Mouse (Mus musculus) induced T-regulatory cell, adult 2 months (primary cell): ENCODE measurements at regions not wholly inside any gene's neighbourhood (a gene's known extent, or its start where the extent isn't known, plus 50 kb on each side); places are given as distances from the start of the nearest gene placed in this dataset.

Source experiments
- DNase-seq: peaks from one replicate; pipeline ENCODE4 v3.0.0-alpha.2; 2012; ENCODE audit warnings: low read depth

GRCm38 (mm10) chr6:143487003-143487402 lies 320.0 kb downstream of the Etnk1 start:
- no peak for DNase-seq

DNA sequence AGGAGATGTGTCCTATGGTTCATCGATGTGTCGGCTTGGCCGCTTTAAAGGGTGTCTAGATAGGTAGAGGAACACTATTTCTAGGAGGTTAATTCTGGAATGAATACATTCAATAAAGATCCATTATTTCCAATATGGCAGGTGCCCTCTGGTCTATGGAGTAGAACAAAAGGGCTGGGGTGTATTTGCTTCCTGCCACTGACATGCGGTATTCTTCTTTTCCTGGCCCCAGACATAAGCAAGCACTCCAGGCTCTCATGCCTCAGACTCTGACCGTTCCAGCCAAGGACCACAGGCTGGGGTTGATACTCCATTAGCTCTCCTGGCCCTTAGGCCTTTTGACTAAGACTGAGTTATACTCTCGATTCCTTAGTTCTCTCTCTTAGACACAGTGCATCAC lies 323.0 kb downstream of the Etnk1 start:
- no peak for DNase-seq

GRCm38 (mm10) chr6:143491380-143491779 lies 324.4 kb downstream of the Etnk1 start:
- DNase-seq, result no peak

- no peak for DNase-seq
Measured at GRCm38 (mm10) chr6:143493543-143493942, 326.5 kb downstream of the Etnk1 start.

DNA sequence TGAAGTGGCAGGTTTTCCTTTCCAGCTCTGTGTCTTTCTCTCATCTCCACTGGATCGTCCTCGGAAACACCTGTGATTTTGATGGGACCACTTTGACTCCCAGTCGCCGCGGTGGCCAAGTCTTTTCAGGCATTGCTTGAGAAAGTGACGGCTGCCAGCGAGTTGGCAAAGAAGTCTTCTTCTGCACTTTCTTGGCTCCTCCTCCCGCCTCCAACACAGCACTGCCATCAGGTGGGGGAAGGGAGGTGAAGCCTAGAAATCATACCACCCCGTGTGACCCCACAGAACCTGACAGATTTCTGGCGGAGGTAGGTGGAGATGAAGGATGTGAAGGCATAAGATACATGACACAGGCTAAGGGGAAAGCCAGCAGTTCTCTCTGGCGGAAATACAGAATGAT lies 327.3 kb downstream of the Etnk1 start:
- DNase-seq, result no peak

DNA sequence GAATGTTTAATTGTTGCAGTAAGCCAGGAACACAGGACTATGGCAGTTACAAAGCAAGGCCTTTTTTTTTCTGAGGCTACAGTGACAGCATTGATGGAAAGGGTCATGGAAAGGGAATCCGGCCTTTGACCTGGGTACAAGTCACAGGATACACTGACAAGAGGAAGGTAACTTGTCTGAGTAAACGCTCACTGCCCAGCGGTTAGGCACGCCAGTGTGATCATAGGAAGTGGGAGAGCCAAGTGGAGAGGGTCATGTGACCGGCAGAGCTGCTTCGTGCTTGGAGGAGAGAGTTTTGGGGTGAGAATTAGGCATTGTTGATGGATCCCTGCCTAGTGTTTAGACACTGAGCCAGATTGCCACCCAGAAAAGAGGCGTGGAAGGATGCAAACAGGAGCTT lies 327.9 kb downstream of the Etnk1 start:
- DNase-seq, result no peak

GRCm38 (mm10) chr6:143498764-143499163 lies 331.7 kb downstream of the Etnk1 start:
- DNase-seq, result no peak

- no peak for DNase-seq
Measured at GRCm38 (mm10) chr6:143499259-143500043, 332.4 kb downstream of the Etnk1 start.

GRCm38 (mm10) chr6:143502803-143503202 lies 335.8 kb downstream of the Etnk1 start:
- DNase-seq, result no peak

DNA sequence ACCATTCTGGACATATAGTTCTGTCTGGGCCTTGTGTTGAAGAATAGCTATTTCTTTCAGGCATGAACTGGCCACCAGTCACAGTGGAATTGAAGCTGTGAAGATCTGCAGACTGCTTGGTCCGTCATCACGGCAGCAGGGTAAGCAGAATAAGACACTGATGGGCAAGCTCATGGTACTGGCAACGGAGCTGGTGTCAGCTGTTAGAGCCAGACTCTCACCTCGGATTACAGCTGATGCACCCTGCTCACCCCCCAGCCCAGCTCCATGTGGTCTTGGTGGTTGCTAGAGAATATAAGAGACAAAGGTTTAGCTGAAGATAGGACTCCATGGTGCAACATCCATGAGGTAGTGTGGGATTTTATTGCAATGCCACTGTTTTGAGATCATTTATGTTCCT lies 336.9 kb downstream of the Etnk1 start:
- no peak for DNase-seq

GRCm38 (mm10) chr6:143513459-143513858 lies 346.4 kb downstream of the Etnk1 start:
- DNase-seq, result no peak

DNA sequence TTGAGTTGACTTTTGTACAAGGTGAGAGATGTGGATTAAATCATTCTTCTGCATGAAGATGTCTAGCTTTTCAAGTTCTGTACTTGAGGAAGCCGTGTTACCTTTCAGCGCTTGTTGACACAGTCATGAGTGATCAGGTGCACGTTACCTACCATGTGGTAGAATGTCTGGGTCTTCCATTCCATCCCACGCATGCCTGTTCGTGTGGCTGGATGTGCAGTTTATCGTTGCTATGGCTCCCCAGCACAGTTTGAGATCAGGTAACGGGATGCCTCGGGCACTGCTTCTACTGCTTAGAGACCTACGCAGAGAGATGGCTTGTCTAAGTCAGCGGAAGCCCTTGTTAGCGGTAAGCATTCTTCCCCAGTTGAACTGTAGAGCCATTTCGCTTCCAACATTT lies 348.1 kb downstream of the Etnk1 start:
- no peak for DNase-seq

GRCm38 (mm10) chr6:143516746-143517145 lies 349.7 kb downstream of the Etnk1 start:
- no peak for DNase-seq

- no peak for DNase-seq
Measured at GRCm38 (mm10) chr6:143518476-143518875, 351.5 kb downstream of the Etnk1 start.

GRCm38 (mm10) chr6:143519668-143520067 lies 352.6 kb downstream of the Etnk1 start:
- no peak for DNase-seq

DNA sequence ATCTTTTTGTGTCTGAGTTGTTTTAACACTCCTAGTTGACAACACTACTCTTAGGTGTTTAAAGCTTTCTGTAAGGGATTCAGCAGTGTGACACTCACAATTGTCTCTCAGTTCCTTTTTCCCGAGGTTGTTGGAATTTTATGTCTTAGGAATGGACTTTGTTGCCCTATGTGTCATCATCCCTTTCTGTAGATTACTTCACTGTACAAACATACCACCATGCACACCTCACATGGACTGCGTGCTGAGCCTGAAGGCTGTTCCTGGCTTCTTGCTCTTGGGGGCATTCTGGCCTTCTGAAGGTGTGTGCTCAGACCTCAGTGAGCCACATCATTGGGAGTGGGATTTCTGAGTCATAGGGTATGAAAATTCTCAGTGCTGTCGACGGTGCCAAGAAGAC lies 358.1 kb downstream of the Etnk1 start:
- no peak for DNase-seq

GRCm38 (mm10) chr6:143528898-143529297 lies 361.9 kb downstream of the Etnk1 start:
- no peak for DNase-seq

DNA sequence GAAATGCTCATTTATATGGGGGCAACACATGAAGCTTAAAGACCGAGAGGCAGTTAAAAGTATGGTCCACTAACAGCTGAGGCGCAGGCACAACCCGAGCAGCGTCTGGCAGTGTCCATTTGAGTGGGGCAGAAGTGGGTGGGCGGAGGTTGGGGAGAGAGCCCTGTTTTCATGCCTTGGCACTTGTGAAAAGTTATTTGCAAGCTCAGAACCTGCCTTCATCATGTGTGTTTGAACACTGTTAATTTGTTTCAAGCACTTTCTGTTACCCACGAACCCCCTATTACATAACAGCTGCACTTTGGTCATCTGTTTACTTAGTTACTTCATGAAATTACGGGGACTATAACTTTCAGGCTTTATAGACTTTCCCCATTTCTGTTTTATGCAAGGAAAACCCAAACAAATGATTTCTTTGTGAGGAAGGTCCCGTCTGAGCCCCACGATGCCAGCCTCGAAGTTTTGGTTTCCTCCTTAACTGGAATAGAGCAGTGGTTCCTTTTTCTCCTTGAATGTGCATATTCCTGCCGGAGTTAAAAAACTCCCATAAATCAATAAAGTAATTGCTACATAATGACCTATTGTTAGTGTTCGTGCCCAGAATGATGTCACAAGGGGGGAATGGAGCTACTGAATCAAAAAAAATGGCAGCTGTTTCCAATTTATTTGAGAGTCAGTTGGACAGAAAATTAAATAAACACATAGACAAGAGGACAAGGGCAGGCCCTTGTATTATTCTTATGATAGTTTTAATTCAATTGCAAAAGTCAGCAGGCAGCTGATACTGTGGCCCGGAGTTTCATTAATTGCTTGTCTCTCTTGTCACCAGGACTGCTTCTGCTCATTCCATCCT lies 363.6 kb downstream of the Etnk1 start:
- no peak for DNase-seq

GRCm38 (mm10) chr6:143531477-143531876 lies 364.5 kb downstream of the Etnk1 start:
- DNase-seq, result no peak

DNA sequence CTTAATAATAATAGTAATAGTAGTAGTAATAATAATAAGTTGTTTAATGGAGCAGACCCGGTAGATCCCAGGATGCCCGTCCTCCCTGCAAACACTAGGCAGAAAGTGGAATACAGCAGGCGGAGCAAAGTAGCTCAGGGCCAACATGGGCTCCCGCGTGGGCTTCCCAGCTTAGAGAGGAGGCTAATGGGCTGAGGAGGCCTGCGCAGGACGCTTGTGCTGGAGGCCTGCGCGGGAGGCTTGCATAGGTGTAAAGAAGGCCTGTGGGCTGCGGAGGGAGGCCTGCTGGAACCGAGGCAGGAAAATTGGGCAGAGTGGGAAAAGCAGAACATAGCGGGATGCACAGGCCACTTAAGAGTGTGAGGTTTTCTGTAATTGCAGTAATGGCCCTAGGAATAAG lies 365.4 kb downstream of the Etnk1 start:
- DNase-seq, result no peak

DNA sequence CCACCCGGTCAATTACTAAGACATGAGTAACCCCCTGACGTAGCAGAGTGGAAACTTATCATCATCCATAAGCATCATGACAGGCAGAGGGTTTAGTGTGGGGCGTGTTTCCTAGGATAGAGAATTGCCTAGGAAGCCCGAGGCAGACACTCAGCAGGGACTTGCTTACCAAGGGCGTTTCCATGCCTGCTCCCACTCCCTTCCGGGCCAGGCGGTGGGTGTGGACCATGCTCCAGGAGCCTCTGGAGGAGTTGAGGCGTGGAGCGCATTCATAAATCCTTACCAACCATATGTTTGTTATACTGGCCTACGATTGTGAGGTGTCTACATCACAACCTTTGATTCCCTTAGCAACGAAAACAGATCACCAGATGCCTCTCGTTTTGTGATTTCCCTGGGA lies 368.2 kb downstream of the Etnk1 start:
- DNase-seq, result no peak

- DNase-seq, result no peak
Measured at GRCm38 (mm10) chr6:143535726-143536125, 368.7 kb downstream of the Etnk1 start.

GRCm38 (mm10) chr6:143536525-143537293 lies 369.7 kb downstream of the Etnk1 start:
- DNase-seq, result no peak
